Mouse (Mus musculus) midbrain, postnatal 0 days (tissue): Measurements from ENCODE around the gene Fam174b. TPM values are rescaled to one million over a fixed set of nuclear protein-coding genes. Genes with fewer than 3 reads are reported as not detected.
A peak's percentile ranks its signal among the peaks of the same experiment; 100 is the strongest.

Experiments
- ATAC-seq: fragments of 200-750 bp; cut with Nextera tagmentation; 2 replicates; pipeline ENCODE4 v1.8.0; 2017; ENCODE audit warnings: moderate number of reproducible peaks, mild to moderate bottlenecking, moderate TSS enrichment, moderate library complexity; ENCODE audit not compliant: low FRiP score
- DNase-seq: peaks from one replicate; pipeline ENCODE4 v3.0.0-alpha.2; 2015; ENCODE audit warnings: low spot score
- H3K27ac ChIP-seq: fragments of 300-500 bp; sonication (generic); 2 replicates; pipeline ENCODE4 v1.5.1; 2014; ENCODE audit warnings: low read depth, mild to moderate bottlenecking, low read length, mixed read lengths
- H3K27me3 ChIP-seq: fragments of 300-500 bp; sonication (generic); 2 replicates; pipeline ENCODE4 v1.6.1; 2014; ENCODE audit warnings: low read length, control low read depth, mixed read lengths; ENCODE audit not compliant: insufficient read depth
- H3K36me3 ChIP-seq: fragments of 300-500 bp; sonication (generic); 2 replicates; pipeline ENCODE4 v1.6.1; 2014; ENCODE audit warnings: low read length, control low read depth, mixed read lengths; ENCODE audit not compliant: insufficient read depth
- H3K4me1 ChIP-seq: fragments of 300-500 bp; sonication (generic); 2 replicates; pipeline ENCODE4 v1.6.1; 2014; ENCODE audit warnings: mild to moderate bottlenecking, control low read depth, antibody characterized with exemption, low read length, mixed read lengths; ENCODE audit not compliant: insufficient read depth
- H3K4me2 ChIP-seq: fragments of 300-500 bp; sonication (generic); 2 replicates; pipeline ENCODE4 v1.6.1; 2014; ENCODE audit warnings: low read depth, mild to moderate bottlenecking, low read length, mixed read lengths; ENCODE audit not compliant: poor library complexity, severe bottlenecking
- H3K4me3 ChIP-seq: fragments of 300-500 bp; sonication (generic); 2 replicates; pipeline ENCODE4 v1.5.1; 2014; ENCODE audit warnings: low read depth, mild to moderate bottlenecking, low read length, moderate library complexity
- H3K9ac ChIP-seq: fragments of 300-500 bp; sonication (generic); replicated peaks from 2 replicates; pipeline ENCODE4 v1.6.1; 2014; ENCODE audit warnings: mild to moderate bottlenecking, low read length, moderate library complexity, mixed read lengths; ENCODE audit not compliant: poor library complexity, severe bottlenecking
- H3K9me3 ChIP-seq: fragments of 300-500 bp; sonication (generic); 2 replicates; pipeline ENCODE4 v1.6.1; 2016; ENCODE audit warnings: low read length, control low read depth
- CTCF ChIP-seq: IDR thresholded peaks from 2 replicates; pipeline ENCODE4 v1.5.1; 2016; ENCODE audit warnings: antibody characterized with exemption, mild to moderate bottlenecking
- whole genome bisulfite sequencing: fragments of 180-500 bp; shearing (Covaris S2); extraction: QIAGEN DNeasy Blood & Tissue Kit; methylation state at CpG from one replicate; pipeline ENCODE4 v1.1.7; 2014; 5-methylcytosine and 5-hydroxymethylcytosine counted together
- polyA plus RNA-seq: library from polyadenylated mRNA; unstranded; fragments of >200 nt; fragmentation: Nextera tagmentation; extraction: Ambion mirVana; gene quantifications from 2 replicates; pipeline ENCODE4 v1.2.1, GENCODE M21; 2015
- total RNA-seq: library from RNA; depleted of rRNA; stranded (reverse); fragments of >200 nt; gene quantifications from 2 replicates; pipeline ENCODE4 v1.2.3, GENCODE M21; 2014

Gene Fam174b
- total and polyA plus RNA-seq, 2 experiments from 2014 or later, result 27.7 to 28.9 TPM

DNA sequence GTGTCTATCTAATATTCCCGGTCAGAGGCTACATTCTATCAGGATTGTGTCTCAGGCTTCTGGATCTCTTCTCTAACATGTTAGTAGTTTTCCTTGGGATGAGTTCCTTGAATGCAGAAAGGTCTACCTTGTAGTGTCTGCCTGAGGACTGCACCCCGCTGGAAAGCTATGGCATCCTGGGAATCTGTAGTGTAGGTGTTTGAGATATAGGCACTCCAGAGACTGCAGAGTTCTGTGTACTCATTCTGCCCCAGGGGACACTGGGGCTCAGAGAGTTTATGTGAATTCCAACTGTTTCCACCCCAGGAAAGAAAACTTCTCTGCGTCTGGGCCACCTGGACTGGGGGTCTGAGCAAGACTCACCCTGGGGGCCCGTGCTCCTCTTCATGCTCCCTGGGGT lies 45.7 kb downstream of the Fam174b start:
- H3K9ac ChIP-seq, result no peak overlapping the region

DNA sequence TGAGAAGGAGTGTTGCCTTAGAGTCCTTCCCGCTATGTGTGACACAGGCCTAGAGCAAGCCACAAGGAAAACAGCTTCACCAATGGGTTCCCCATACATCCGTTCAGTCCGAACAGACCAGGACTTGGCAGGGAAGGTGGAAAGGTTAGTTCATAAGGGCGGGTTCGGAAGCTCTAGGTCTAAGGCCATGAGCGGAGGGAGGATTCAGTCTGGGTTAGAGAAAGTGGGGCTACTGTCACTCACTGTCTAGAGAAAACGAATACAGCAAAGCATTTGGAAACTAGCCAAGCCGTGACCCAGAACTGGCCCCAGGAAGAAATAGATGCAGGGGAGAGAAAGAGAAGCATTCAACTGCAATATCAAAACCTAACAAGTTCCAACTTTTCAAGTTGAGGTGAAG lies 47.4 kb downstream of the Fam174b start:
- no peak overlapping the region for H3K4me3 ChIP-seq
- H3K27me3 ChIP-seq, result no peaks in the 10 kb centered on the region
- no peak overlapping the region for H3K27ac ChIP-seq
- no peaks in the 10 kb centered on the region for H3K36me3 ChIP-seq
- no peak overlapping the region for H3K9ac ChIP-seq
- H3K4me2 ChIP-seq, result no peak overlapping the region
- H3K9me3 ChIP-seq, result no peaks in the 10 kb centered on the region
- TF ChIP-seq CTCF, result no peak
- DNase-seq (no peak), ATAC-seq (no peak)
- no peaks in the 10 kb centered on the region for H3K4me1 ChIP-seq
- 90% methylated on average over 8 of the region's 8 CpGs for WGBS

More for the DNA sequence above, 45.7 kb downstream of the Fam174b start:
- TF ChIP-seq CTCF, result no peak
- H3K36me3 ChIP-seq, result no peaks in the 10 kb centered on the region
- H3K27ac ChIP-seq, result no peak overlapping the region
- no peaks in the 10 kb centered on the region for H3K27me3 ChIP-seq
- WGBS, result 90% methylated on average over 4 of the region's 4 CpGs
- no peaks in the 10 kb centered on the region for H3K9me3 ChIP-seq
- no peak overlapping the region for H3K4me3 ChIP-seq
- DNase-seq, result no peak
- no peak for ATAC-seq
- no peaks in the 10 kb centered on the region for H3K4me1 ChIP-seq
- no peak overlapping the region for H3K4me2 ChIP-seq

DNA sequence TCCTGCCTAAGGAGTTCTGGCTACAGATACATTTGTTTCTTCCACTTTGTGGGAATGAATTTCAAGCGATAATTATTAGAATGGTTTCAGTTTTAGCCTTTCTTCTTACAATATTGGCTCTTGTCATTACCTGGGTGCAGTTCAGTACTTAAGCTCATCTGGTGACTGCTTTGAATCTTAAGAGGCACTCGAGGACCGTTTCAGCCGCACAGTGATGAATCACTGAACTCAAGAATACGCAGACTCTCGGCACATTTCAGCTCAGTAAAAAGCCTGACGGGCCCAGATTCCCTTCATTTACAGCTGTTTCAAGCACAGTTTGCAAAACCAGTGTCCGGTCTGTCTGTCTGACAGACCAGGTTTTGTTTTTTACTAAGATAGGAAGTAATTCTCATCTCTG lies 51.0 kb downstream of the Fam174b start:
- Histone ChIP-seq H3K4me3 (no peak overlapping the region), H3K9ac (no peak overlapping the region), H3K9me3 (no peaks in the 10 kb centered on the region), H3K36me3 (no peaks in the 10 kb centered on the region), H3K27me3 (no peaks in the 10 kb centered on the region), H3K4me1 (no peaks in the 10 kb centered on the region), H3K4me2 (no peak overlapping the region), H3K27ac (no peak overlapping the region)
- no peak for TF ChIP-seq CTCF
- ATAC-seq (no peak), DNase-seq (no peak)
- 64% methylated on average over 8 of the region's 8 CpGs for WGBS

DNA sequence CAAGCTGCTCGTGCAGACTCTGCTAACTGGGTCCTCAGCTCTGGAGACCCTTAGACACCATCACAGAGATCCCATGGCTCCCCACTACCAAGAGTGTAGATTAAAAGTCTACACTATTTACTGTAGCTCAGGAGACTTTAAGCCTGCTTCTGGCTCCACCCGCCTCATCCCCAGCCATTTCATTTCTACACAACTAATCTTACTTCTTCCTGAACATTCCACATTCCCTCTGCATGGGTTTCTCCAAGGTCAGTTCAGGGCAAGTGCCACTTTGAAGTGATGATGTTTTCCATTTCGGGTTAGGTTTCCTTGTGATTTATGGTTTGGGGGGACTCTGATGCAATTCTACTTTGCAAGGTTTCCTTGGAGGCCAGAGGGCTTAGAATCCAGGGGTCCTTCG lies 52.1 kb downstream of the Fam174b start:
- Histone ChIP-seq H3K4me1 (no peaks in the 10 kb centered on the region), H3K27me3 (no peaks in the 10 kb centered on the region), H3K4me2 (no peak overlapping the region), H3K36me3 (no peaks in the 10 kb centered on the region), H3K9me3 (no peaks in the 10 kb centered on the region), H3K27ac (no peak overlapping the region), H3K9ac (no peak overlapping the region), H3K4me3 (no peak overlapping the region)
- no peak for TF ChIP-seq CTCF
- DNase-seq (no peak), ATAC-seq (no peak)
- WGBS, result 87% methylated on average over 4 of the region's 4 CpGs

DNA sequence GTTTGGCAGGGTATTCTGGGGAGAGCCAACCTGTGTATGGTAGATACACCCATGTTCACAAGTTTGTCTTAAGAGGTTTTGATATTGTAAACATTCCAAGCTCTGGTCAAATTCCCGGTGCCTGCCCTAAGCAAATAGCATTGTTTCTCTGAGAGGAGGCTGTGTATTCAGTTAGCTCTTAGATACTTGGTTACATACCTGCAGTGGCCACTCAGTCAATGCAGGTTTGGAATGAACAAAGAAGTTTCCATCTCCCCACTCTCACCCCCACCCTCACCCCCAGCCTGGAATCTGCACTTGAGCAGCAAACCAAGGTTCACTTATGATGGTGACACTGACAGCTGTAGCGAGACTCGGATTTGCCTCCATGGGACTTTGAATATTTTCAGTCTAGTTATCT lies 52.5 kb downstream of the Fam174b start:
- no peak overlapping the region for H3K4me3 ChIP-seq
- no peak overlapping the region for H3K27ac ChIP-seq
- no peaks in the 10 kb centered on the region for H3K27me3 ChIP-seq
- ATAC-seq (no peak), DNase-seq (no peak)
- WGBS, result 69% methylated on average over 3 of the region's 3 CpGs
- no peaks in the 10 kb centered on the region for H3K36me3 ChIP-seq
- H3K9me3 ChIP-seq, result no peaks in the 10 kb centered on the region
- no peaks in the 10 kb centered on the region for H3K4me1 ChIP-seq
- H3K4me2 ChIP-seq, result no peak overlapping the region
- H3K9ac ChIP-seq, result no peak overlapping the region
- TF ChIP-seq CTCF, result no peak

DNA sequence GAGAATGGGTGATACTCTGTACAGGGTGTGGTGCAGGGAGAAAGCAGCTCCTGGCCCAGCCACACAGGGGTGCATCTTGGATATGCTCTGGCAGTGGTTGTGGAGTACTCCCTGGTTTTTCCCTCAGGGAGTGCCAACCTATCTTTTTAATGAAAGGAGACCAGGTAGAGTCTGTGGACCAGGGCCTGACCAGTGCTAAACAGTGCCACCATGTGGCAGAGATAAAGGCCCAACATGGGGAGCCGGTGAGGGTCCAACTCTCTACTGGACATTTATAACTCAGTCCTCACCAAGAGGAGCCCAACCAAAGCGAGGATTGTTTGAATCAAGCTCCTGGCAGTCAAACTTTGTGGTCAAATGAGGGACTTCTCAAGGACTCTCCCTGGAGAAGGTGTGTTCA lies 69.2 kb downstream of the Fam174b start:
- H3K4me1 ChIP-seq, result no peaks in the 10 kb centered on the region
- H3K9ac ChIP-seq, result no peak overlapping the region
- H3K9me3 ChIP-seq, result no peaks in the 10 kb centered on the region
- H3K36me3 ChIP-seq, result no peaks in the 10 kb centered on the region
- H3K4me2 ChIP-seq, result no peak overlapping the region
- peak; percentile 42 for TF ChIP-seq CTCF
- ATAC-seq (no peak), DNase-seq (no peak)
- 69% methylated on average over 2 of the region's 2 CpGs for WGBS
- no peak overlapping the region for H3K27ac ChIP-seq
- no peak overlapping the region for H3K4me3 ChIP-seq
- H3K27me3 ChIP-seq, result no peaks in the 10 kb centered on the region
